Comparison of ENCODE assay signal across 8 mouse cellular contexts in genomic region chr2:181471246-181471645, GRCm38 (mm10). TPM values are rescaled to one million over a fixed set of nuclear protein-coding genes. Genes with fewer than 3 reads are reported as not detected.
A peak's percentile ranks its signal among the peaks of the same experiment; 100 is the strongest.
DNase-seq lines count a peak whose midpoint lies in the region; ATAC-seq lines count a peak whose summit lies in the region.

No protein-coding gene starts in this region.

- peak overlapping the region; percentile 72 for H3K27ac ChIP-seq in heart, embryonic 15.5 days
- no peak overlapping the region for H3K27ac ChIP-seq in liver, embryonic 11.5 days (ENCODE audit: low read depth, low read length)
- no peak overlapping the region for H3K27ac ChIP-seq in forebrain, embryonic 12.5 days

- H3K27me3 ChIP-seq in heart, embryonic 15.5 days = no peaks in the 10 kb centered on the region
- H3K27me3 ChIP-seq in liver, embryonic 11.5 days (replicated peaks; ENCODE audit: control insufficient read depth, insufficient read depth, low read length) = no peaks in the 10 kb centered on the region
- peaks cover 6% of the 10 kb centered on the region; the same call in 1 of the 2 replicates for H3K27me3 ChIP-seq in forebrain, embryonic 12.5 days

- no peaks in the 10 kb centered on the region for H3K9me3 ChIP-seq in heart, embryonic 15.5 days (replicated peaks)
- H3K9me3 ChIP-seq in liver, embryonic 11.5 days (ENCODE audit: control insufficient read depth, low read length) = no peaks in the 10 kb centered on the region
- H3K9me3 ChIP-seq in forebrain, embryonic 12.5 days = no peaks in the 10 kb centered on the region

- DNase-seq in urinary bladder, postnatal 14 days (ENCODE audit: low spot score) = peak; percentile 13
- no peak for DNase-seq in urinary bladder, postnatal 4 days (ENCODE audit: low spot score in 2 of 2)
- DNase-seq in liver, embryonic 11.5 days (ENCODE audit: low spot score) = no peak
- DNase-seq in embryo, embryonic 11 days = no peak
- no peak for DNase-seq in MN1 (ENCODE audit: low spot score)

- peak; percentile 88 for ATAC-seq in heart, embryonic 15.5 days (replicated peaks; ENCODE audit: insufficient number of reproducible peaks, insufficient read depth, low FRiP score, low read depth)
- peak; percentile 43; the same call in 1 of the 2 replicates for ATAC-seq in liver, embryonic 11.5 days (replicated peaks; ENCODE audit: low FRiP score)
- ATAC-seq in forebrain, embryonic 12.5 days (ENCODE audit: low FRiP score) = no peak
- no peak; the same call in 1 of the 2 replicates for ATAC-seq in monocyte, adult 5-6 weeks (replicated peaks; ENCODE audit: insufficient number of reproducible peaks, low FRiP score, low TSS enrichment, poor library complexity, severe bottlenecking)

- no peaks in the 10 kb centered on the region for H3K36me3 ChIP-seq in heart, embryonic 15.5 days
- no peaks in the 10 kb centered on the region for H3K36me3 ChIP-seq in liver, embryonic 11.5 days (ENCODE audit: control insufficient read depth, insufficient read depth, low read length)
- H3K36me3 ChIP-seq in forebrain, embryonic 12.5 days (replicated peaks) = no peaks in the 10 kb centered on the region

- H3K4me1 ChIP-seq in heart, embryonic 15.5 days (replicated peaks) = peaks cover 29% of the 10 kb centered on the region
- peaks cover 13% of the 10 kb centered on the region for H3K4me1 ChIP-seq in liver, embryonic 11.5 days (replicated peaks; ENCODE audit: control insufficient read depth, insufficient read depth, low read length)
- H3K4me1 ChIP-seq in forebrain, embryonic 12.5 days = no peaks in the 10 kb centered on the region

- peak overlapping the region; percentile 27; the same call in 1 of the 2 replicates for H3K4me2 ChIP-seq in heart, embryonic 15.5 days
- peak overlapping the region; percentile 6; the same call in 1 of the 2 replicates for H3K4me2 ChIP-seq in liver, embryonic 11.5 days
- no peak overlapping the region for H3K4me2 ChIP-seq in forebrain, embryonic 12.5 days

- 24% methylated on average over 5 of the region's 5 CpGs for whole genome bisulfite sequencing in heart, embryonic 15.5 days
- 34% methylated on average over 5 of the region's 5 CpGs for WGBS in liver, embryonic 11.5 days
- WGBS in forebrain, embryonic 12.5 days = 65% methylated on average over 5 of the region's 5 CpGs

- no peak overlapping the region for H3K9ac ChIP-seq in heart, embryonic 15.5 days
- peak overlapping the region; percentile 25; the same call in 1 of the 2 replicates for H3K9ac ChIP-seq in liver, embryonic 11.5 days (ENCODE audit: low read depth, low read length)
- H3K9ac ChIP-seq in forebrain, embryonic 12.5 days = no peak overlapping the region

- no peak overlapping the region for H3K4me3 ChIP-seq in heart, embryonic 15.5 days
- H3K4me3 ChIP-seq in liver, embryonic 11.5 days (ENCODE audit: low read depth, low read length) = no peak overlapping the region
- no peak overlapping the region for H3K4me3 ChIP-seq in forebrain, embryonic 12.5 days (replicated peaks)

RNA-seq across cellular contexts. Expression of gene Zbtb46, which starts 12.0 kb away (rescaled TPM):
- polyA plus RNA-seq in heart, embryonic 15.5 days (2015; fragmentation: Nextera tagmentation; extraction: Ambion mirVana) = 8.6 and 10.4 TPM in 2 replicates
- 25.2 and 26.9 TPM in 2 replicates for polyA plus RNA-seq in liver, embryonic 11.5 days (2014; fragmentation: Nextera tagmentation; extraction: Ambion mirVana)
- polyA plus RNA-seq in forebrain, embryonic 12.5 days (2016; fragmentation: Nextera tagmentation; extraction: Ambion mirVana) = 14.4 and 16.1 TPM in 2 replicates
- total RNA-seq in monocyte, adult 5-6 weeks (2017) = 2.3 to 4.3 TPM (median 3.8 TPM) in 3 replicates

RNA-seq across cellular contexts. Expression of gene Abhd16b, which starts 21.8 kb away (rescaled TPM):
- polyA plus RNA-seq in heart, embryonic 15.5 days (2015; fragmentation: Nextera tagmentation; extraction: Ambion mirVana) = 0.10 and 0.26 TPM in 2 replicates
- 0.13 TPM in 1 of 2 replicates, not detected in the other for polyA plus RNA-seq in liver, embryonic 11.5 days (2014; fragmentation: Nextera tagmentation; extraction: Ambion mirVana)
- polyA plus RNA-seq in forebrain, embryonic 12.5 days (2016; fragmentation: Nextera tagmentation; extraction: Ambion mirVana) = 0.10 TPM in 1 of 2 replicates, not detected in the other
- not detected in 3 replicates for total RNA-seq in monocyte, adult 5-6 weeks (2017)

RNA-seq across cellular contexts. Expression of gene Tpd52l2, which starts 25.7 kb away (rescaled TPM):
- 105 and 117 TPM in 2 replicates for polyA plus RNA-seq in heart, embryonic 15.5 days (2015; fragmentation: Nextera tagmentation; extraction: Ambion mirVana)
- polyA plus RNA-seq in liver, embryonic 11.5 days (2014; fragmentation: Nextera tagmentation; extraction: Ambion mirVana) = 149 and 156 TPM in 2 replicates
- 133 and 134 TPM in 2 replicates for polyA plus RNA-seq in forebrain, embryonic 12.5 days (2016; fragmentation: Nextera tagmentation; extraction: Ambion mirVana)
- total RNA-seq in monocyte, adult 5-6 weeks (2017) = 87.5 to 134 TPM (median 104 TPM) in 3 replicates

RNA-seq across cellular contexts. Expression of gene Dnajc5, which starts 49.0 kb away (rescaled TPM):
- 70.3 and 83.3 TPM in 2 replicates for polyA plus RNA-seq in heart, embryonic 15.5 days (2015; fragmentation: Nextera tagmentation; extraction: Ambion mirVana)
- 61.1 and 65.6 TPM in 2 replicates for polyA plus RNA-seq in liver, embryonic 11.5 days (2014; fragmentation: Nextera tagmentation; extraction: Ambion mirVana)
- 129 and 134 TPM in 2 replicates for polyA plus RNA-seq in forebrain, embryonic 12.5 days (2016; fragmentation: Nextera tagmentation; extraction: Ambion mirVana)
- 47.3 to 71.5 TPM (median 52.6 TPM) in 3 replicates for total RNA-seq in monocyte, adult 5-6 weeks (2017)

Comparison
In these comparisons a context has a peak if more than half of its experiments do, and no peak if none do; other contexts are left out.
1. ATAC-seq: peak in heart, embryonic 15.5 days (single experiment) and liver, embryonic 11.5 days (single experiment); none in forebrain, embryonic 12.5 days (single experiment) and monocyte, adult 5-6 weeks (single experiment).